Mouse (Mus musculus) induced T-regulatory cell, adult 2 months (primary cell): ENCODE measurements around the gene Srsf4.
A peak's percentile ranks its signal among the peaks of the same experiment; 100 is the strongest.

Experiments used
- DNase-seq: peaks from one replicate; pipeline ENCODE4 v3.0.0-alpha.2; 2012; ENCODE audit warnings: low read depth

Gene Srsf4

DNA sequence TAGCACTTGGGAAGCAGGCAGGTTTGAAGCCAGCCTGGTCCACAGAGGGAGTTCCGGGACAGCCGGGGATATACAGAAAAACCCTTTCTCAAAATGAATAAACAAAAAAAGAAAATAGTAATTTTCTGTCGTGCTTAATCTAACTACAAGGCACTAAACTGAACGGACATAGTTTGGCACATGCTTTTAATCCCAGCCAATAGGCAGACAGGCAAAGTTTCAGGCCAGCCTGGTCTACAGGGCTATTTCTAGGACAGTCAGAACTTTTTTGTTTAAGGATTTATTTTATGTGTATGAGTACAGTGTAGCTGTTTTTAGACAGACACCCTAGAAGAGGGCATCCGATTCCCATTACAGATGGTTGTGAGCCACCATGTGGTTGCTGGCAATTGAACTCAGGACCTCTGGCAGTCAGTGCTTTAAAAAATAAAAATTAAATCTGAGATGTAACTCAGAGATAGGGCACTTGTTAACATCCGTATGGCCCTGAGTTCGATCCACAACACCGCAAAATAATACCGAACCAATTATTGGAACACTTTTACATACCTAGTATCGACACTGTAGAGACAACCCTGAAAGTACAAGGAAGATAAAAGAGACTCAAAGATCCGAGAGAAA, 635 bp upstream of the Srsf4 start:
- DNase-seq, result no peak

DNA sequence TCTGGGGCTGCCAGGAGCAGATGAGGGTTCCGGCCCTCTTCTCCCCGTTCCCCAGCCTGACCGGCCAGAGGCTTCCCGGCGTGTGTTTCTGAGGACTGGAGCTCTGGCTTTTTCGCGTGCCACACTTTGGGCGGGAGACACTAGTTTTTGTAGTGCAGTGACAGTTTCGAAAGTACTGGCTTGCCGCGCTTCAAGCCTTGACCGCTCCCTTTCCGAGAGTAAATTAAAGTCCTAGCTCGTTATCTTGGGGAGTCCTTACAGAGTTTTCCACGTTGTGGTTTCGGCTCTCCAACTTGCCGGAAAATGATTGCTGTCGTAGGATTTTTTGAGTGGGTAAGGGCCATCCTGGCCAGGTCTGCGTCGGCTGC, 736 bp downstream of the Srsf4 start:
- no peak for DNase-seq

DNA sequence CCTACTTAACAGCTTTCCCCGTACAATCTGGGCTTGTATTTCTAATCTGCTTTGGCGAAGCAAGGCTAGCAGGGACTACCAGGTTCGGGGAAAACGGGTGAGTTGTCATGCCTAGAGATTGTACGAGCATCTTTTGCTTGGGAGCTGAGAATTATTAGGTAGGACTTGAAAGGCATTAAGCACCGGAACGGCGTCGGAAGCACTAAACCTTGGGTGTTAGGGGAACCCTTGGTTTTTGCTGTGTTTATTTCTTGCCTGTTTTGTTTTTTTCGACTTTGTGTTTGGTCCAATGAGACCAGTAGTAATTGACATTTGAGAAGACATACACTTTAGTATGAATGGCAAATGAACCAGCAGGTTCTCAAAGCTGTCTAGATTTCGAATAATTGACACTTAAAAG, 1.1 kb downstream of the Srsf4 start:
- DNase-seq, result no peak

DNA sequence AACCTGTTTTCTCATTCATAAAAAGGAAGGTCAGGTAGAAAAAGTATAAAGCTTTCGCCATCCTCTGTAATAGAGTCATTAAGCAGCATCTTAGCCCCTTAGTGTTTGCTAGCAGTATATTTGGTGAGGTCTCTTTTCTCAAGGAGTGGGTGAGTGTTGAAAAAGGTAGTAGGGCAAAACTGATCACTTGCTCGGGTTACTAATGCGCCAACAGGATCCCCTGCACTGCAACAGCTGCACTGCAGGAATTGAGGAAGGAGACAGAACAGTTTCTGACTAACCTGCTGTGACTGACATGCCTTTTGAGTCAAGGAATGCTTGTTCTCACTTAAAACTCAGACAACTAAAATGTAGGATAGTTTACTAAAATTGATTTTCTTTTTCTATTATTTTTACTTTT, 1.8 kb downstream of the Srsf4 start:
- peak; percentile 29 for DNase-seq

DNA sequence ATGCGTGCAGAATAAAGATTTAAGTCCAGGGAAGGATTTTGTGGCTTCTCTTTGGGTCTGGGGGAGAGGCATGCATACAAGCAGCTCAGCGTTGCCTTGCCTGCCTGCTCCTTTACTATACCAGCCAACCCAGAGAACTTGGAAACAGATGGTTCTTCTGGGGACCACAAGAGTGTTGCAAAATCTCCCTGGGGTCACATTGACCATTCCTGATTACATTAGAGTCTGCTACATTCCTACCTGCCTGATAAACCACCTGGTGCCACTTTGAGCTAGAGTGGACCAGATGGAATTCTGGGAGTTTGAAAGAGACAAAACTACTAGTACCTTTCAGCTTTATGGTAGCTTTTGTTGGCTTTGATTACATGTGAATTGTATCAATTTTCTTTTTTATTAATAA, 3.4 kb downstream of the Srsf4 start:
- no peak for DNase-seq

DNA sequence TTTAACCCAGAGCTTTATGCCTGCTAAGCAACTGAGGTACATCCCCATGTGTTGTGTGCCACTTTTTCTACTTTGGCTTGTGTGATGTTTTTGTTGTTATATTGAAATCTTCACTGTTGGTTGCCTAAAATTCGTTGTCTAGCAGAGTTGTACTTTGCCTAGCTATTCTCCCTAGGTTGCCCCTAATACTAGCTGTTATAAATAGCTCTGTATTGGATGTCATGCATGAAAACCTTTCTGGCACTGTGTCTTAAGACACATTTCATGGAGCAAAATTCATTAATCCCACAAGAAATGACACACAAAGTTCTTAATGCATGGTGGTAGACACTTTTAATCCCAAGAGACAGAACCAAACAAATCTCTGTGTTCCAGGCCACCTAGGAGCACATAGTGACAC, 6.3 kb downstream of the Srsf4 start:
- DNase-seq, result no peak

DNA sequence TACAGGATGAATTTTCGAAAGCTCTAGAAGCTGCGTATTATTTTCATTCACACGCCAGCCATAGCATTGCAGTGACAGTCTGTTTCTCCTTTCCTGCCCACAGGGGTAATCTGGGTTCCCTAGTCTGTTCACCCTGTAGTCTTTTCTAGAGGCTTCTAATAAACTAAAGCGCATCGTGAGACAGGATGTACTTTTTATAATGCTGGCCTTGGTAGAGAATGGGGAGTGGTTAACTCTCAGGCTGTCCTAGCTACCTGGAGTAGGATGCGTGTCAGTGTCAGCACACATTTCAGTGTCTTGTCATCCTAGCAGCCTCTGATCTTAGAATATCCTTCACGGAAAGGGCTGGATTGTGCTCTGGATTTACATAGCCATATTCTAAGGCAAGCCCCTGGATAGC, 7.9 kb downstream of the Srsf4 start:
- peak; percentile 29 for DNase-seq

DNA sequence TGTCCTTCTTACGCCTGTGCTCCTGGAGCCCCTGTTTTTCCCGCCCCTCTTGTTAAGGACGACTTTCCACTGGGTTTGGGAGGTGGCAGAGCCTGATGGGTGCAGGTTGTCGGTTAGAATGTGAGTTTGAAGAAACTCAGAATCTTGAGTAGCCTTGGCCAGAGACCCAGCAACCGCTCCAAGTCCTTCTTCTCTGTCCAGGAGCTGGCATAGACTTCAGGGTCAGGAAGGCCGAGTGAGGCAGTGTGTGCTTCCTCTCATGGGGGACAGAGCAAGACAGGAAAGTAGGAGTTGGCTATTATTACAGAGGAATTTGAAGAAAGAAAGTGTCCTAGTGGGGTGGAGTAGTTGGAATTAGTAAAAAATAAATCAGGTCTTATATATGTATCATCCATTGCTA, 10.2 kb downstream of the Srsf4 start:
- no peak for DNase-seq

DNA sequence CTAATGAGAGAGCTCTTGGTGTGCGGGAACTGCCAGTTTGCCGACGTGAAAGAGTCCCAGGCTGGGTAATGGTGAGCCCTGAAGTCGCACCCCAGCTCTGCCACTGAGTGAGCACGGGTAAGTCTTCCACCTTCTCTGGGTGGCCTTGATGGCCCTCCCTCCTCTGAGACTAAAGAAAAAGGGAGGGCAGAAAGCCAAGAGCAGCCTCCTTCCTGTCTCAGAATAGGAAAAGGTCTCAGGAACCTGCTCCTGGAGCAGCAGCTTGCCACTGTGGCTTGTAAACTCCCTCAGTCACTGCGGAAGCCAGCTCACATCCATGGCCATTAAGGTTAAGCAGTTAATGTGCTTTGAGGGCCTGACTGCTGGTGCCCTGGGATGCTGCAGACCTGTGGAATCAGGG, 12.0 kb downstream of the Srsf4 start:
- DNase-seq, result no peak

DNA sequence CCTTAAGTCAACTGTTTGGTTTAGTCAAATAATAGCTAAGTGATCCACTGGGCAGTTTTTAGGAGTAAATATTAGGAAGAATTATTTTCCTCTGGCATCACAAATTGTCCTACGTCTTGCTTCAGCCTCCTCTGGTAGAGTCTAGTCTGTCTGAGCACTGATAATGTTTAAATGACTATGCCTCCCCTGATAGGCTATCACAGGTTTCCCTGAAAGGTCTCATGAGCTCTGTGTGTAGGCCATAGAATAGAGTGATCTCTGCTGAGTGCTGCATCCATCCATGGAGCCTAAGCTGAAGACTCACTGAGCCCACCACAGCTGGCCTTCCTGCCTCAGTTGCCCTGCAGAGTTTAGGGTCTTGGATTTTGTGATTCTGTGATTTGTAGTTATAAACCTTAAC, 15.1 kb downstream of the Srsf4 start:
- no peak for DNase-seq

DNA sequence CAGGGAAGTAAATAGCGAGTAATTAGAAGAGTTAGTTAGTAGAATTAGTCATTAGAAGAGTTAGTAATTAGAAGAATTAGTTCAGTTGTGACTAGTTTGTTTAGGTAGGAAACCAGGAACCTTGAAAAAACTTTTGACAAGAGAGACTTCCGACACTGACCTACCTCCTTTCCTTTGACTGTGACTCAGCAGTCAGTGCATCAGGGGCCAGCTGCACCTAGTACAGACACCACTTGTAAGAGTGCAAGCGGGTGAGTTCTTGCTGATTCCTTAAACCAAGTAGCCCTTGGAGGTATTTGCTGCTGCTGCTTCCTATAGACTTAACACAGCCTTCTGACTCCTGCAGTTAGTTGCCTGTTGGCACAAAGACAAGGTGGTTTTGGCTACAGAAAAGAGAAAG, 17.3 kb downstream of the Srsf4 start:
- DNase-seq, result no peak

DNA sequence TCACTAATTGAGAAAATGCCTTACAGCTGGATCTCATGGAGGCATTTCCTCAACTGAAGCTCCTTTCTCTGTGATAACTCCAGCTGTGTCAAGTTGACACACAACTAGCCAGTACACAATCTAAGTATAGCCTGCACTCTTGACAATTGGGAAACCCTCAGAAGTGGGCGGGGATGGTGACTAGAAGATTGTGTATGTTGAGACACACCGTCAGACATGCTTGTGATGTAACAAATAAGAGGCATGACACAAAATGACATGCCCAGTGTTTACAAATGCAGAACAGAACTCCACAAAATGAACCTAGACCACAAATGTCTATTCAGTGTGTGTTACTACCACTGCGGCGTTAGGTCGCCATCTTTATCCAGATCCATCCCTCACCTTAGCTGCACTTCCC, 23.7 kb downstream of the Srsf4 start:
- no peak for DNase-seq

DNA sequence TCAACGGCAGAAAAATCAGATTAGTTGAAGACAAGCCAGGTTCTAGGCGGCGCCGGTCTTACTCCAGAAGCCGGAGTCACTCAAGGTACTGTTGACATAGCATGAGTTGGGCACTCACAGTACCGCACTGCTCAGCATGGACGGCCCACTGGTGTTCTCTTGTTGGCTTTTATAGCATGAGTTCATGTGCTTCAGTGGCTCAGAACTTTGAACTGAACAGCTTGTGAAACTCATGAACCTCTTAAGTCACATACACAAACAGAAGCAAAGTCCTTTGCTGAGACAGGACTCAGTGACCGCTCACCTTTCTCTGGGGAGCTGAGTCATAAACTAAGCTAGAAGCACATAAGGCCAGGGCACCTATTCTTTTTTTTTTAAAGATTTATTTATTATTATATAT, 24.4 kb downstream of the Srsf4 start:
- no peak for DNase-seq

DNA sequence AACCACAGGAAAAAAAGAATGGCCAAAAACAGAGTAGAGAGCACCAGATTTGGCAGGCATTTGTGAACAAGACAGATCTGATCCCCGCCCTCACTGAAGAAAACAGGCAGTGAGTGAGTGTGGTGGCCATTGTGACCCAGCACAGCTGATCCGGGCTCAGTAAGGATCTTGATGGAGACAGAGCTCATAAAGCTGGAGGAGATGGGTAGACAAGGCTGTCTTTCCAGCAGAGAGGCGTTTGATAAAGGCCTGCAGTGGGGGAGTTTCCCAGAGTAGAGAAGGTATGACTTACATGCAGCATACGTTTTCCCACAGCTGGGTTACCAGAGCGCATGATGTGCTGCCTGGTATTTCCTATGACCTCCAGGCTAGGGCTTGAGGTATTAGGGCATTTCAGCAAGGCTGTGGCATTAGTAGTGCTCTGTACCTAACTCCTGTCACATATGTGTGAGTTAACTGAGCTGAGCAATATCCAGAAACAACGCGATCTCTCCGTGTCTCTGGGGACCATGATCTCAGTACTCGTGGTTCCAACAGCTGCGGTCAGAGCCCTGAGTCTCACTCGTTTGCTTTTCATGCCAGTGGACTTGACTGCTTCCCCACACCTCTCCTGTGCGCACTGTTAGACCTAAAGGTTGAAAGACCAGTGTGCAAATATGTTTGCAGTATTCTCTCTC, 25.2 kb downstream of the Srsf4 start:
- no peak for DNase-seq

DNA sequence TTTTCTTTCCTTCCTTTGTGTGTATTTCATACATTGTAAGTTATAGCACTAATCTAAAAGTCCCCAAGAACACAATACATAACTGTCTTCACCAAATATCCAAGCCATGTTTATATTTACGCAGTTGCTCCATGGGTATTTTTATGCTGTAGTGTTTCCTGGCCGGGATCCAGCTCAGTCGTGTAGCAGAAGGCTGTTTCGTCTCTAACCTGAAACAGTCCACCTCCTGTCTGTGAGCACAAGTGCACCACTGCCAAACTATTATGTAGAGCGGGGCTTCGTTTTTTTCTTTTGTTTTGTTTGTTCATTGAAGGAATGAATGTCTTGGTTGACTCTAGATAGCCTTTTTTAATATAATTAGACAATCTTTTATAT, 25.8 kb downstream of the Srsf4 start:
- DNase-seq, result no peak

DNA sequence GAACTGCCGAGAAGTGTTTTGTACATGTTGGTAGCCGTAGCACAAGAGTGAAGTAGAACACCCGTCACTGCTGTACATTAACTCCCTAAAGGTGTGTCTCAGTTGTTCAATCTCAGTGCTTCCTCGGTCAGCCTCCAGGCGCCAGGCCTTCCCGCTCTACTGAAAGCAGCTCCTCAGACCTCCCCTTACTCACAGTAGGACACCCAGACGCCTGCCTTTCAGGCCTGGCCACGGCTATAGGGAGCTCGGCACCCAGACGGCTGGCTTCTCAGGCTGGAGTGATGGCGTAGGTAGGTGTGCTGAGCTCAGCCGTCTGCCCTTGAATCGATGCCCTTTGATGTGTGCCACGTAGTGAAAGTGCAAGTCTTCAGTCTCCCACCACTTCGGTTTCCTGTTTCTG, 27.7 kb downstream of the Srsf4 start:
- DNase-seq, result no peak

DNA sequence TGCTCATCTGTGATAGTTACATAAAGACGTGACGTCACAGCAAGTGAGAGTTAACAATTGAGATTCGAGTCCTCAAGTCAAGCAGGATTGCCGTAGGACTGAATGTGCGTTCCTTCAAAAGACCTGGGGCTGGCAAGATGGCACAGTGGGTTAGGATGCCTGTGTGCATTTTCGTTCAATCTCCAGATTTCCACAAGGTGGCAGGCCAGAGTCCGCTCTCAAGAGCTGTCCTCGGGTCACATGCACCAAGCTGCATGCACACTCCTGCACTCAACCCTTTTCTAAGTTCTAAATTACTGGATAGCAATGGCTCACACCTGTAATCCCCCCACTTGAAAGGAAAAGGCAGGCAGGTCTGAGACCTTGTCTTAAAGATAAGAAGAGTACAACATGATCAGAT, 31.1 kb downstream of the Srsf4 start:
- DNase-seq, result peak; percentile 46

DNA sequence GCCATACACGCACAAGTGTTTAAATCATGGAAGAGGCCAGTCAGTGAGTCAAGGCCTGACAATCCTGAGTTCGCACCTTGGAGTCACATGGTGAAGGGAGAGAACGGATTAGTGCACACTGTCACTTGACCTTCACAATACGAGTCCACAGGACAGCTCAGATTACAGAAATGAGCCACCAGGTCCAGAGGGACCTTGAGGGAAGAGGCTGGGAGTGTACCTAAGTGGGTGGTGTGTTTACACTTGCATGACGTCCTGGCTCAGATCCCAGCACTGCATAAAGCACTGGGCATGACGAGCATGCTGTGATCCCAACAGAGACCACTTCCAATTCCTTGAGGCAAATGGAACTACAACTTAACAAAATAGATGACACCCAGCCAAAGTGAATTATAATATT, 33.0 kb downstream of the Srsf4 start:
- DNase-seq, result no peak

DNA sequence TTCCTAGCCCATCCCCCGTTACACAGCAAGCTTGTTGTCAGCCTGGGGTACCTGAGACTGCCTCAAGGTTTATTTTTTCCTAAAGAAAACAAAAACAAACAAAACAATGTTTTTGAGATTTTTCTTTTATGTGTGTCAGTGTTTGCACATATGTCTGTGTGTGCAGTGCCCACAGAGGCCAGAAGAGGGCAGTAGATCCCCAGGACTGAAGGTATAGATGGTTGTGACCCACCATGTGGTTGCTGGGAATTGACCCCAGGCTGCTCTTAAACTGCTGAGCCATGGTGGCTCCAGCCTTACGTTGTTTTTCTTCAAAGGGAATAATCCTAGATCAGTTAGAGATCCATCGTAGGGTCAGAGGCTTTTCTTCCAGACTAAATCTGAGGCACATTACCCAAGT, 34.5 kb downstream of the Srsf4 start:
- DNase-seq, result peak; percentile 54

DNA sequence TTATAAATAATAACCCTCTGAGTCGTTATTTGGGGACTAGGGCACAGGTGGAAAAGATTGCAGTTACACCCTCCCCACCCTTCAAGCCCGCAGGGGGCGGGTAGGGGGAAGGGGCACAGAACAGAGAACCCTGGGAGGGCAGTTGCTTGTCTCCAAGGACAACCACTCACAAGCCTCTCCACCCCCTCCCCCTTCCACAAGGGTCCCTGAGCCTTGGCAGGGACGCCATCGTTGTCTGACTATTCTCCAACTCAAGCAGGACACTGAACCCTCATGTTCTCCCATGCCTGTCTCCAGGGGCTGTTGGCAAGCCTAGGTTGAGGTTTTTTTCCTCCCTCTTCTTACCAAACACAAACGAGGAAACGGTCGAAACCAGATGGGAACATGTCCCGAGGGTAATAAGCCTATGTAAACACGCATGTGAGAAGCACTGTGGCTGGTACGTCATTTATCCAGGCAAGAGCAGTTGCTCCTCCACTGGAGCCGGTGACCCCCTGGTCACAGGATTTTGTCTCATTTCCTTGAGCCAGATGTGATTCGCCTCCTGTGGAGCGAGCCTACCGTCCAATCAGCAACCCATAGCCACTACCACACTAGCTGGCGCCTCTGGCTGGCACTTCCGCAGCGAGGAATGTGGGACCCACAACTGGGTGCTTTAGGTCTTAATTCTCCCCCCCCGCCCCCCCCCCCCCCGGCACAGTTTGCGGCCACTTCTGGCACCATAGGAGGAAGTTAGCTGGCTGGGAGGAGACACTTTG, 37.0 kb downstream of the Srsf4 start:
- peak; percentile 15 for DNase-seq

DNA sequence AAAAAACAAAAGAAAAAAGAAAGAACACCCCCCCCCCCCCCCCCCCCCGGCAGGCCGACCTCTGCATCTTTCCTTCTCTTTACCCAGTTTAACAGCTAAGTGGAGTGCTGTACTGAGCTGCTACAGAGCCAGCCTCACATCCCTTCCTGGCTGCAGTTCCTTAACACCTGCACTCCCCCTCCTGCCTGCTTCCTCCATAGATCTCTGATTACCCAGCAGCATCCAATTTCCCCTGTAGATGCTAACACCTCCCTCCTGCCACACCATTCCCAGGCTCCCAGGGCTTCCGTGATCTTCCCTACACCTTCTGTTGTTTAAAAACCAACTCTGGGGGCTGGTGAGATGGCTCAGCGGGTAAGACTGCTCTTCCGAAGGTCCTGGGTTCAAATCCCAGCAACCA, 38.1 kb downstream of the Srsf4 start:
- no peak for DNase-seq

DNA sequence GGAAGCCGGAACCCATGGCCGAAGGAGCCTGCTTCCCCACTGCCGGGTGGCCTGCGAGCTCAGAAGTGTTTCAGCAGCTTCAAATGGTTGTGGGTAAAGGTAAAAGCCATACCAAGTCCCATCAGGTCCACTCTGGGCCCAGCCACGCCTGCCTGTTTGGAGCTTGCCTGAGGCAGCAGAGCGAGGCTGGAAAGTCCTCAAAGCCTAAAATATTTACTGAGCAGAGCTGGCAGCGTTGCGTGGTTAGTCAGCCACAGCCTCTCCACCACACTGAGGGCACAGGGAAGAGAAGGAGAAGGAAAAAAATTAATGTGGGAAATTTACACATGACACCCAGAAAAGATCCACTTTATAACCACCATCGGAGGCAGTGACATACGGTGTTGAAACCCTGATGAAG, 40.1 kb downstream of the Srsf4 start:
- DNase-seq, result no peak

DNA sequence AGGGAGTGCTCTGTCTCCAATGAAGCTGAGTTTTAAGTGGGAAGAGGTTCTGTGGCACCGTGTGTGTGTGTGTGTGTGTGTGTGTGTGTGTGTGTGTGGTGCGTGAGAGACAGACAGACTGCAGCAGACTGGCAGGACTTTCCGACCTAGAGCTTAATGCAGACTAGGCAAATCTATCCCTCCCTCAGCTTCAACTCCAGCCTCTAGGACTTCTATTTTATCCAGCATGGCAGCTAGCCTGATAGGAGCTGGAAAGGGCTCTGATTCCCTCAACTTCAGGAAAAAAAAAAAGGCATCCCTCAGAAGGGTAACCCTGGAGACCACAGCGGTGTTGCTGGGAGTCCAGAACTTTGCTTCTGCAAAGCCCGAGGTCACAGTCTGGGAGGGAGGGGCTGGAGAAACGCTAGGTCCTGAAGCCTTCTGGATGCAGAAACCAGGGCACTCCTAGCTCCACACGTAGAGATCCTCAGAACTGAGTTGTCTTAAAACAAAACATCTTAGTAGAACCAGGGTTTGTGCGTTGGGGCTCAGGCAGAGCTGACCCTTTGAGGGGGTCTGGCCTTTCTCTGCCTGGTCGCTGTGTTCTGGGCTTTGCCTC, 40.7 kb downstream of the Srsf4 start:
- no peak for DNase-seq
